Mouse (Mus musculus) thymus, adult 18-20 months (tissue): Measurements from ENCODE around the gene Mtx1.
"Not testable (repeated sequence)": the region's sequence is repeated elsewhere in the genome, so short reads cannot be mapped to it uniquely, and the experiment has no call there.

ENCODE experiments used
- DNase-seq, 2 experiments: peaks; one replicate each; pipeline ENCODE4 v3.0.0; 2022; ENCODE audit warnings: mixed read lengths in 2 of 2

Gene Mtx1

DNA sequence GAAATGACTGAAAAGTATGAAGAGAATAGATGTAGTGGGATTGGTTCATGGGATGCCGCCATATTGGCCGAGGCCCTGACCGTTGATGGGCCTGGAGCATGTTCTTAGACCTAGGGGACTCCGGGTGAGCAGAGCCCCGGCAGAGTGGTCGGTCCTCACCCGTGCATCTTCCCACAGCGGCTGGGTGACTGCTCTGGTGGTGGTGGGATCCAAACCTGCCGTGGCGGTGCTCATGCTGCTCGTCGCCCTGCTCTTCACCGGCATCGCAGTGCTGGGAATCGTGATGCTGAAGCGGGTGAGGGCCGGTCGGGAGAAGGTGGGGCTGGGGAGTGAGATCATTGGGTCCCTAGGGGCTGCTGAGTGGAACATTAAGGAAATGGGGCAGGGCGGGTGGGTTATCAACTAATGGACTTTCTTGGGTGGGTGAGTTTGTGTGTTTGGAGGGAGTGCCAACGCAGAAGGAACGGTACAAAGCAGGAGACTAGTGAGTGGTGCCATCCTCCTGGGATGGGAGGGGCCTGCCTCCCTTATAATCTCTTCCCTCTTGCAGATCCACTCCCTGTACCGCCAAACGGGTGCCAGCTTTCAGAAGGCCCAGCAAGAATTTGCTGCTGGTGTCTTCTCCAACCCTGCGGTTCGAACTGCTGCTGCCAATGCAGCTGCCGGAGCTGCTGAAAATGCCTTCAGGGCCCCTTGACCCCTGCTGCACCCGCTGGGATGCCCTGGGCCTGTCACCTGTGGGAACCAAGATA, 45.0 kb downstream of the Mtx1 start:
- DNase-seq, result no peak

DNA sequence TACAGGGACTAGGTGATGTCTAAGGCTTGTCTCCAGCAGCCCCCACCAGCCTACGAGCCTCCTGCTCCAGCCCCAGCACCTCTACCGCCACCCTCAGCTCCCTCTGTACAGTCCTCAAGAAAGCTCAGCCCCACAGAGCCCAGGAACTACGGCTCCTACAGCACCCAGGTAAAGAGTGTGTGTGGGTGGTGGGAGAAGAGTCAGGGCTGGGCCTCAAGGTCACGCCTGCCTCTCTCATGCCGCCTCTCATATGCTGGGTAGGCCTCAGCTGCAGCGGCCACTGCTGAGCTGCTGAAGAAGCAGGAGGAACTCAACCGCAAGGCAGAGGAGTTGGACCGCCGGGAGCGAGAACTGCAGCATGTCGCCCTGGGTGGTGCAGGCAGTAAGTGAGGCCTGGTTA, 47.8 kb downstream of the Mtx1 start:
- no peak for DNase-seq

- no peak for DNase-seq
Observed at GRCm38 (mm10) chr3:89178107-89178385, 48.8 kb downstream of the Mtx1 start.

DNA sequence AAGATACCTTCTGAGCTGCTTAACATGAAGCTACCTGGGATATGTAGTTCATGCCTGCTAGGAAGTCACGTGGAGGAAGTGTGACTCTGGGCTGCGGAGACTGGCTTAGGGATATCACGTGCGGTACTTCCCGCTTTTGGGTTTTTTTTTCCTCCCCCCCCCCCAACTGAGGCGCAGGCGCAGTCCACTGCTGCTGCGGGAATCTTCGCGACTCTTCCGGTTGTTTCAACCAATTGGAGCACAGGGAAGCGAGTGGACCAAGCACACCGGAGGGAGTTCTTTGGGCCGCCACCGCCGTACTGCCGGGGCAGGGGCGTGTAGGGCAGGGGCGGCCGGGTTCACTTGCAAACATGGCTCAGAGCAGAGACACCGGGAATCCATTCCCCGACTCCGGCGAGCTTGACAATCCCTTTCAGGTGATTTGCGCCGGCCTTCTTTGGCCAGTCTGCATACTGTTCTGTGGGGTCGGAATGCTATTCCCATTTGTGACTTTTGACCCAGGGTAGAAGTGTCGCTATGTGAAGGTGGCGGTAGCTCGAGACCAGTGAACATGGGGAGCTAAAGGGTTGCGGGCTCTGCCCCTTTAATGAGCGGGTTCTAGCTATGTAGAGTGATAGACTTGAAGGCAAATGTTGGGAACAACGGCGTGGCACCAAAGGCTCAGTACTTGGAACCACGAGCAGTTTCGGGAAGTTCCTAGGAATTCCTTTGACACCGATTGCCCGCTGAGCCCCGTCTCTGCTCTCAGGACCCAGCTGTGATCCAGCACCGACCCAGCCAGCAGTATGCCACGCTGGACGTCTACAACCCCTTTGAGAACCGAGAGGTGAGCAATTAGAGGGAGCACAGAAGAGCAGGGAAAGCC, 49.4 kb downstream of the Mtx1 start, which contains the start of gene Scamp3:
Gene Scamp3, plus strand, starts transcription at position 232 of the 865 bp plus-strand sequence.
- peak; percentile 75 to 88 for DNase-seq

DNA sequence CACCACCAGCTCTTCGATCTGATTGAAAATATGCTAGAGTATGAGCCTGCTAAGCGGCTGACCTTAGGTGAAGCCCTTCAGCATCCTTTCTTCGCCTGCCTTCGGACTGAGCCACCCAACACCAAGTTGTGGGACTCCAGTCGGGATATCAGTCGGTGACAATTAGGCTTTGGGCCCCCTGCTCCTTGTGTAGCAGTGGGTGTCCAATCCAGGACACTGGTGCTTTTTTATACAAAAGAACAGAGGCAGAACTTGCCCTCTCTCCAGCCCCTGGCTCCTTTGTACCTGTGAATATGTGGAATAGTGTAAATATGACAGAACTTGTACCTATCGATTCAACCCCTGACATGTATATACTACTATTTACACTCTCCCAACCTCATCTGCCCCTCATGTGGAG, 50.5 kb downstream of the Mtx1 start:
- no peak for DNase-seq

GRCm38 (mm10) chr3:89175544-89175943, 51.3 kb downstream of the Mtx1 start:
- DNase-seq, result no peak

DNA sequence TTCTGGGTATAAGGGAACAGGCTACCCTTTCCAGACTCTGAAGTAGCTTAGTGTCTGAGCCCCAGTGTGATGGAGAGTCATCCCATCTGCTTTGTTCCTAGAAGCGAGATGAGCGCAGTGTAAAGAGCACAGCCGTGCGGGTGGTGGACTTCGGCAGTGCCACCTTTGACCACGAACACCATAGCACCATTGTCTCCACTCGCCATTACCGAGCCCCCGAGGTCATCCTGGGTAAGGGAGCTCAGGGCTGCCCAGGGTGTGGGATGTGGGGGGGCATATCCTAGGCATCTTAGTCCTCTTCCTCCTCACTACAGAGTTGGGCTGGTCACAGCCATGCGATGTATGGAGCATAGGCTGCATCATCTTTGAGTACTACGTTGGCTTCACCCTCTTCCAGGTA, 52.0 kb downstream of the Mtx1 start:
- no peak for DNase-seq

GRCm38 (mm10) chr3:89166945-89167344, 59.9 kb downstream of the Mtx1 start:
- DNase-seq, result no peak

DNA sequence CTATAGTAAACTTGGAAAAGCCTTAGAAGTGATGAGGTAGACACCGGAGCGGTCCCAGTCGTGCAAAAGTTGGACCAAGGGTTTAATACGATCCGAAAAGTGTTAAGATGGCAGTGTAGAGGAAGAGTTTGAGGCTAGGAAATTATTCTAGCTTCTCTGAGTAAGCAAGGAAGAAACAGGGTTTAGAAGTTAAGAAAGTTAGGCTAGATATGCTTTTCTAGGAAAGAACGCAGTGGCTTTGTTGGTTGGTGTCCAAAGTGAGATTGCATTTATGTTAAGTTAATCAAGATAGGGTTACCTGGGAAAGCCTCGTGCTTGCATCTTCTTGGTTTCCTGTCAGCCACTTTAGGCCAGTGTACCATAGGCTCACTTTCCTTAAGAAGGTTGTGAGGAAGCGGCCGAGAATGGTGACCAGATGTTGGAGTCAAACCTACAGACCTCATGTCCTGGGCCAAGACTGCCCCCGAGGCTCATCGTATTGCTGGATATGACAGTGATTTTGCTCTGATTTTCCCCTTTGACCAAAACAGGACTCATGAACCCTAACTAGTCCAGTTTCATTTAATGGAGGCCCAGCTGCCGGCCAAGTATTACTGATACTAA, 61.5 kb downstream of the Mtx1 start:
- DNase-seq, result no peak

- DNase-seq, result peak; percentile 93 to 95
Observed at GRCm38 (mm10) chr3:89164506-89165267, 62.2 kb downstream of the Mtx1 start, which contains the start of gene Clk2. Gene Clk2, plus strand, starts transcription at chr3:89164795.

DNA sequence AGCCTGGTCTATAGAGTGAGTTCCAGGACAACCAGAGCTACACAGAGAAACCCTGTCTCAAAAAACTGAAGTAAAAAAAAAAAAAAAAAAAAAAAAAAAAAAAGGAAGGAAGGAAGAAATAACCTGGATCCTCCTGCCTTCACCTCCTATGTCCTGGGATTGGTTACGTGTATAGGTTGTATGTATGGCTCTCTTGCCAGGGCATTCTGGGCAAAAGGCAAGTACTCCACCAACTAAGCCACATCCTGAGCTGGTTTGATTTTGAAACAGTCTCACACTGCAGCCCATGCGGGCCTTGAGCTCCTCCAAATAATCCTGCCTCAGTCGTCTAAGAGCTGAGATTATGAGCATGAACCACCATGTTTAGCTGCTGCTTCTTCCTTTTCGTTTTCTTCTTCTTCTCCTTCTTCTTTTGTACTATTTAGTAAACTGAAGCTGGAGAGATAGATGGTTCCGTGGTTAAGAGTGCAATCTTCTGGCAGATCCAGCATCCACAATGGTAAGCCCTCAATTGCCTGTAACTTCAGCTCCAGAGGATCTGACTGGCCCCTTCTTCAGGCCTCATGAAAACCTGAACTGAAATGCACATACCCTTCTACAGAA, 63.1 kb downstream of the Mtx1 start:
- DNase-seq, result no peak

- no peak for DNase-seq
Observed at GRCm38 (mm10) chr3:89163123-89163522, 63.8 kb downstream of the Mtx1 start.

DNA sequence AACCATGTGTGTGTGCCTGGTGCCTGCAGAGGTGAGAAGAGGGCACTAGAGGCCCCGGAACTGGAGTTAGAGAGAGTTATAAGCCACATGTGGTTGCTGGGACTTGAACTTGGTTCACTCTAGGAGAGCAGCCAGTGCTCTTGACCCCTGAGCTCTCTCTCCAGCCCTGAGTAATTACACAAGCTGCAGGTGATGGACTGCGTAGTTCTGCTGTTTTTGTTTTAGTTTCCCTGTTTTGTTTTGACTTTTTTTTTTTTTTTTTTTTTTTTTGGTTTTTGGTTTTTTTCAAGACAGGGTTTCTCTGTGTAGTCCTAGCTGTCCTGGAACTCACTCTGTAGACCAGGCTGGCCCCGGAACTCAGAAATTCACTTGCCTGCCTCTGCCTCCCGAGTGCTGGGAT, 65.1 kb downstream of the Mtx1 start:
- no peak for DNase-seq

DNA sequence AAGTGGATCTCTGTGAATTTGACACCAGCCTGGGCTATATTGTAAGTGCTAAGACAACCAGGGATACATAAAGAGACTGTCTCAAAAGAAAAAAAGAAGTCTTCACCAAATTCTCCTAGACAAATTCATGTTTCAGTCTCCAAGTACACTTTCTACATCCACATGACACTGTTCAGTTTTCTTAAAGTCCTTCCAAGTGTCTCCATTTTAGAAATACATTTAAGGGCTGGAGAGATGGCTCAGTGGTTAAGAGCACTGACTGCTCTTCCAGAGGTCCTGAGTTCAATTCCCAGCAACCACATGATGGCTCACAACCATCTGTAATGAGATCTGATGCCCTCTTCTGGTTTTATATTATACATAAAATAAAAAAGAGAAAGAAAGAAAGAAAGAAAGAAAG, 65.7 kb downstream of the Mtx1 start:
- not testable (repeated sequence) for DNase-seq

DNA sequence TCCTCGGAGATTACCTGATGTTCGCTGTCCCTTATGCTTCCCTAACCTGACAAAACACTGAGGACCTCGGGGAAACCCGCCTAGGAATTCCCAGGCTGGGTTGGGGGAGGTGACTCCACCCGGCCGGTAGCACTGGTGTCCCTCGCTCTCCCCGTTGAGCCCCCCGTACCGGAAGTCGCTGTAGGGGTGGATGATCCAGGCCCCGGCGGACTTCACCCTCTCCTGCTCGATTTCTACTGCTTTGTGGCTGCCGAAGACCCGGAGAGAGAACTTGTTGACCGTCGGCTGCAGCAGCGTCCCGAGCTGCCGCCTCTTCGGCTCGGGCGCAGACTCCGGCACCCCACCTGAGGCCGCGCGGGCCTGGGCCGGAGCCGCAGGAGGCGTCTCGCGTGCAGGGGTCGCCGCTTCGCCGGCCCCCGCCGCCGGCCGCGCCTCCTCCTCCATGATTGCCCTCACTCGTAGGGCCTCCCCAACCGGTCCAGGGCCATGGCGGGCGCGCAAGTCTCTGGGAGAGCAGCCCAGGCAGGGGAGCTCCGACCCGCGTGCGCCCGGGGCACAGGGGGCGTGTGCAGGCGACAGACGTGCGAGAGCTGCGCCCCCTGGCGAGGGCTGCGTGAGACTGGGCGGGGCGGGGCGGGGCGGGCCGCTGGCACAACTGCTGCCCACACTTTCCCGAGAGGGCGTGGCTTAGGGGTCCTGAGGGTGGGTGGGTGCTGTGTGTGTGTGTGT, 67.1 kb downstream of the Mtx1 start, which contains the start of gene Hcn3:
Gene Hcn3, minus strand, starts transcription at position 581 of the 729 bp plus-strand sequence.
- DNase-seq, result peak in 1 of 2 experiments; percentile 61

GRCm38 (mm10) chr3:89159211-89159610, 67.7 kb downstream of the Mtx1 start:
- DNase-seq, result peak in 1 of 2 experiments; percentile 24
